Mouse (Mus musculus): ENCODE measurements around the gene Bcl6. TPM values are rescaled to one million over a fixed set of nuclear protein-coding genes. Genes with fewer than 3 reads are reported as not detected.

Bcl6 gene
- polyA plus RNA-seq, 1 experiment from 2014 or later = 1.5 TPM

- Histone ChIP-seq H3K4me2 (replicated peaks; ENCODE audit: low read depth, low read length) (no peak overlapping the region), H3K27me3 (ENCODE audit: control insufficient read depth, insufficient read depth, low read length) (no peaks in the 10 kb centered on the region), H3K36me3 (ENCODE audit: control insufficient read depth, insufficient read depth, low read length) (no peaks in the 10 kb centered on the region), H3K4me3 (ENCODE audit: low read depth, low read length) (no peak overlapping the region), H3K4me1 (ENCODE audit: control insufficient read depth, insufficient read depth, low read length) (no peaks in the 10 kb centered on the region), H3K9me3 (ENCODE audit: control insufficient read depth, low read depth, low read length) (no peaks in the 10 kb centered on the region), H3K9ac (replicated peaks; ENCODE audit: low read depth, low read length) (no peak overlapping the region), H3K27ac (ENCODE audit: low read length) (no peak overlapping the region)
- ATAC-seq (ENCODE audit: insufficient number of reproducible peaks, insufficient read depth, low FRiP score, low read depth) = no peak
- 52% methylated on average over 1 of the region's 1 CpGs for WGBS
Measured at GRCm38 (mm10) chr16:24021722-24022121, 33.1 kb upstream of the Bcl6 start.

DNA sequence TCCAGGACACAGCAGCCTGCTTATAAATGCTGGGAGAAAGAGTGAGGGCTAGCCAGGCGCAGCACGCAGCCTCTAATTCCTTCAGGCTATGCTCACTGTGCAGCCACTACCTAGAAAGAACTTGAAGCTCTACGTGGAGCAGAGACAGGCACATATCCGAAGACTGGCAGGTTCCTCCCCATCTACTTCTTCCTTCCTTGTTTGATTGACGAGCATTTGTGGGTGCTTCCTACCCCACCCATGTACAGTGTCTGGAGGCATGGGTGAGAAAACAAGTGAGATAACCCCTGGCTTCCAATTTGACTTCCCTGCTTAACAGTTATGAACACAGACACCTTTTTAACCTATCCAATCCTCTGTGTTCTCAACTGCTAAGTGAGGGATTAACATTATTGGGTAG is 28.1 kb upstream of the Bcl6 start:
- 76% methylated on average over 5 of the region's 5 CpGs for WGBS
- Histone ChIP-seq H3K4me2 (replicated peaks; ENCODE audit: low read depth, low read length) (no peak overlapping the region), H3K4me1 (ENCODE audit: control insufficient read depth, insufficient read depth, low read length) (no peaks in the 10 kb centered on the region), H3K27me3 (ENCODE audit: control insufficient read depth, insufficient read depth, low read length) (no peaks in the 10 kb centered on the region), H3K9ac (replicated peaks; ENCODE audit: low read depth, low read length) (no peak overlapping the region), H3K27ac (ENCODE audit: low read length) (no peak overlapping the region), H3K4me3 (ENCODE audit: low read depth, low read length) (no peak overlapping the region), H3K9me3 (ENCODE audit: control insufficient read depth, low read depth, low read length) (no peaks in the 10 kb centered on the region), H3K36me3 (ENCODE audit: control insufficient read depth, insufficient read depth, low read length) (no peaks in the 10 kb centered on the region)
- no peak for ATAC-seq (ENCODE audit: insufficient number of reproducible peaks, insufficient read depth, low FRiP score, low read depth)

DNA sequence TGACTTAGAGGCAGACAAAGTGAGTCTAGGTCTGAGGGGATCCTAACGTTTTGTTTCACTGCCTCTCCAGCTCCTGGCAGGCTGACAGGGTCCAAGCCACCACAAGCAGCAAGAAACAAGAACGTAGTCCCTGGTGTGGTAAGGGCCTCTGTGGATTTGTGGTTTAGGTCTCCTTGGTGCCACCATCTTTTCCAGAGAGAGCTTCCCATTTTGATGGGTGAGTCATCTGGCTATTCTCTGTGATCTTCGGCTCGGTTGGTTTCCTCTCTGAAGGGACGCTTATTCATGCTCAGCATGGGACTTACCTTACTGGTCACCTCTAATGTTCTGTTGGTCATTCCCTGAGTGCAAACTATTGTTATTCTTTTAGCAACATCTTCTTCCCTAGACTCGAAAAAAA is 27.6 kb upstream of the Bcl6 start:
- 63% methylated on average over 6 of the region's 6 CpGs for WGBS
- H3K27me3 ChIP-seq (ENCODE audit: control insufficient read depth, insufficient read depth, low read length) = no peaks in the 10 kb centered on the region
- no peak overlapping the region for H3K27ac ChIP-seq (ENCODE audit: low read length)
- H3K4me2 ChIP-seq (replicated peaks; ENCODE audit: low read depth, low read length) = no peak overlapping the region
- ATAC-seq (ENCODE audit: insufficient number of reproducible peaks, insufficient read depth, low FRiP score, low read depth) = no peak
- H3K36me3 ChIP-seq (ENCODE audit: control insufficient read depth, insufficient read depth, low read length) = no peaks in the 10 kb centered on the region
- H3K4me1 ChIP-seq (ENCODE audit: control insufficient read depth, insufficient read depth, low read length) = no peaks in the 10 kb centered on the region
- no peaks in the 10 kb centered on the region for H3K9me3 ChIP-seq (ENCODE audit: control insufficient read depth, low read depth, low read length)
- H3K4me3 ChIP-seq (ENCODE audit: low read depth, low read length) = no peak overlapping the region
- H3K9ac ChIP-seq (replicated peaks; ENCODE audit: low read depth, low read length) = no peak overlapping the region

GRCm38 (mm10) chr16:24014378-24014777 is 25.7 kb upstream of the Bcl6 start:
- no peaks in the 10 kb centered on the region for H3K9me3 ChIP-seq (ENCODE audit: control insufficient read depth, low read depth, low read length)
- no peak overlapping the region for H3K9ac ChIP-seq (replicated peaks; ENCODE audit: low read depth, low read length)
- ATAC-seq (ENCODE audit: insufficient number of reproducible peaks, insufficient read depth, low FRiP score, low read depth) = no peak
- H3K4me1 ChIP-seq (ENCODE audit: control insufficient read depth, insufficient read depth, low read length) = no peaks in the 10 kb centered on the region
- 67% methylated on average over 3 of the region's 3 CpGs for WGBS
- no peak overlapping the region for H3K27ac ChIP-seq (ENCODE audit: low read length)
- H3K36me3 ChIP-seq (ENCODE audit: control insufficient read depth, insufficient read depth, low read length) = no peaks in the 10 kb centered on the region
- no peaks in the 10 kb centered on the region for H3K27me3 ChIP-seq (ENCODE audit: control insufficient read depth, insufficient read depth, low read length)
- no peak overlapping the region for H3K4me3 ChIP-seq (ENCODE audit: low read depth, low read length)
- no peak overlapping the region for H3K4me2 ChIP-seq (replicated peaks; ENCODE audit: low read depth, low read length)

DNA sequence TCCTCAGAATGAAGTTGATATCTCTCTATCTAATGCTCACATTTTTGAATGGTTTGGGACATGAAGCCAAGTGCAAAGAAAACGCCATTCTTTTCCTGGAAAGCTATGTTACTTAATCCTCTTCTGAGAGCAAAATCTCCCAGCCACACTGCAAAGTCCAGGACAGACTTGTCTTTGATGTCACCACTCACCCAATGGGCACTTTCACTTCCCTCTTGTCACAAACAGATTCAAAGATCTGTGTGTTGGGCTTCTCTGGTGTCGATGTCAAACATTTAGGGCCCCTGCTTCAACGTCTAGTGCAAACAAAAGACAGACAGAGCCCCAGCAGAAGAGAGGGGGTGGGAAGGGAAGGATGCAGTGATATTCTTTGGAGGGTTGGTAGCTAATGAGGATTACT is 23.4 kb upstream of the Bcl6 start:
- Histone ChIP-seq H3K9me3 (ENCODE audit: control insufficient read depth, low read depth, low read length) (no peaks in the 10 kb centered on the region), H3K4me3 (ENCODE audit: low read depth, low read length) (no peak overlapping the region), H3K27ac (ENCODE audit: low read length) (no peak overlapping the region), H3K9ac (replicated peaks; ENCODE audit: low read depth, low read length) (no peak overlapping the region), H3K4me1 (ENCODE audit: control insufficient read depth, insufficient read depth, low read length) (no peaks in the 10 kb centered on the region), H3K4me2 (replicated peaks; ENCODE audit: low read depth, low read length) (no peak overlapping the region), H3K36me3 (ENCODE audit: control insufficient read depth, insufficient read depth, low read length) (no peaks in the 10 kb centered on the region), H3K27me3 (ENCODE audit: control insufficient read depth, insufficient read depth, low read length) (no peaks in the 10 kb centered on the region)
- 41% methylated on average over 3 of the region's 3 CpGs for WGBS
- no peak for ATAC-seq (ENCODE audit: insufficient number of reproducible peaks, insufficient read depth, low FRiP score, low read depth)

DNA sequence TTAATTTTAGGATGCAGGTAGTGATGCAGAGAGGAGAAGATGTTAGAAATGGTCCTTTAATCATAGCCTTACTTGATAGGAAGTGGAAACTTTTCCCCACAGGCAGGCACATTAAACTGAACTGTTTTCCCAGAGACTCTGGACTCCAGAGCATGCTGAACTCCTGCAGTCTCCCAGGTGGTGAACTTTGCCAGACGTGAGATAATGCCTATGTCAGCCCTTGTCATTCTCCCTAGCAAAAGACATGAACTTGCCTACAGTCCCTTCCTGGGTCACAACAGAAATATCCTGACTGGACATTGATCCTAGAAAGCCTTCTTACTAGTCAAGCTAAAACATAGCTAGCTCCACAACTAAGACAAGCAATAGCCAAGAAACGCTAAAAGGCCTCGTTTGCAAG is 22.7 kb upstream of the Bcl6 start:
- H3K27me3 ChIP-seq (ENCODE audit: control insufficient read depth, insufficient read depth, low read length) = no peaks in the 10 kb centered on the region
- H3K36me3 ChIP-seq (ENCODE audit: control insufficient read depth, insufficient read depth, low read length) = no peaks in the 10 kb centered on the region
- 73% methylated on average over 3 of the region's 3 CpGs for WGBS
- no peaks in the 10 kb centered on the region for H3K9me3 ChIP-seq (ENCODE audit: control insufficient read depth, low read depth, low read length)
- no peak overlapping the region for H3K4me2 ChIP-seq (replicated peaks; ENCODE audit: low read depth, low read length)
- no peak for ATAC-seq (ENCODE audit: insufficient number of reproducible peaks, insufficient read depth, low FRiP score, low read depth)
- H3K27ac ChIP-seq (ENCODE audit: low read length) = no peak overlapping the region
- no peak overlapping the region for H3K9ac ChIP-seq (replicated peaks; ENCODE audit: low read depth, low read length)
- no peaks in the 10 kb centered on the region for H3K4me1 ChIP-seq (ENCODE audit: control insufficient read depth, insufficient read depth, low read length)
- H3K4me3 ChIP-seq (ENCODE audit: low read depth, low read length) = no peak overlapping the region

GRCm38 (mm10) chr16:24009891-24010290 is 21.2 kb upstream of the Bcl6 start:
- Histone ChIP-seq H3K4me1 (ENCODE audit: control insufficient read depth, insufficient read depth, low read length) (no peaks in the 10 kb centered on the region), H3K27me3 (ENCODE audit: control insufficient read depth, insufficient read depth, low read length) (no peaks in the 10 kb centered on the region), H3K4me2 (replicated peaks; ENCODE audit: low read depth, low read length) (no peak overlapping the region), H3K27ac (ENCODE audit: low read length) (no peak overlapping the region), H3K36me3 (ENCODE audit: control insufficient read depth, insufficient read depth, low read length) (no peaks in the 10 kb centered on the region), H3K4me3 (ENCODE audit: low read depth, low read length) (no peak overlapping the region), H3K9ac (replicated peaks; ENCODE audit: low read depth, low read length) (no peak overlapping the region), H3K9me3 (ENCODE audit: control insufficient read depth, low read depth, low read length) (no peaks in the 10 kb centered on the region)
- 91% methylated on average over 2 of the region's 2 CpGs for WGBS
- ATAC-seq (ENCODE audit: insufficient number of reproducible peaks, insufficient read depth, low FRiP score, low read depth) = no peak

DNA sequence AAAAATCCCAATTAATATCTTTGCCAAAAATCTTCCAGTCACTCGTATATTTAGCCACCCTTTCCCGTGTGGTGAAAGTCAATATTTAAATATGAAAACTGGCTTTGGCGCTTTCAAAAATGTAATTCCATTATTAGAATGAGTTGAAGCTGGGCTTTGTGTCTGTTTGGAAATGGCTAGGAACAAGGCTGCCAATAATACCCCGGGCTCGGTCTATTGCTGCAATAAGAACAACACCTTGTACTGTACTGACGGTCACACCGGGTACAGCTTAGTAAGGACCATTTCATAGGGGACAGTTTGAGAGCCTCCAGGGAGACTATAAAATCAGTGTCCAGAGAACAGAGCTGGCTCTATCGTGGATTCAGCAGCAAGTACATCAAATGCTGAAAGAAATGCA is 17.3 kb upstream of the Bcl6 start:
- no peak for ATAC-seq (ENCODE audit: insufficient number of reproducible peaks, insufficient read depth, low FRiP score, low read depth)
- H3K4me3 ChIP-seq (ENCODE audit: low read depth, low read length) = no peak overlapping the region
- H3K4me1 ChIP-seq (ENCODE audit: control insufficient read depth, insufficient read depth, low read length) = no peaks in the 10 kb centered on the region
- no peak overlapping the region for H3K9ac ChIP-seq (replicated peaks; ENCODE audit: low read depth, low read length)
- no peaks in the 10 kb centered on the region for H3K9me3 ChIP-seq (ENCODE audit: control insufficient read depth, low read depth, low read length)
- H3K4me2 ChIP-seq (replicated peaks; ENCODE audit: low read depth, low read length) = no peak overlapping the region
- 69% methylated on average over 8 of the region's 8 CpGs for WGBS
- H3K36me3 ChIP-seq (ENCODE audit: control insufficient read depth, insufficient read depth, low read length) = no peaks in the 10 kb centered on the region
- H3K27ac ChIP-seq (ENCODE audit: low read length) = no peak overlapping the region
- no peaks in the 10 kb centered on the region for H3K27me3 ChIP-seq (ENCODE audit: control insufficient read depth, insufficient read depth, low read length)

DNA sequence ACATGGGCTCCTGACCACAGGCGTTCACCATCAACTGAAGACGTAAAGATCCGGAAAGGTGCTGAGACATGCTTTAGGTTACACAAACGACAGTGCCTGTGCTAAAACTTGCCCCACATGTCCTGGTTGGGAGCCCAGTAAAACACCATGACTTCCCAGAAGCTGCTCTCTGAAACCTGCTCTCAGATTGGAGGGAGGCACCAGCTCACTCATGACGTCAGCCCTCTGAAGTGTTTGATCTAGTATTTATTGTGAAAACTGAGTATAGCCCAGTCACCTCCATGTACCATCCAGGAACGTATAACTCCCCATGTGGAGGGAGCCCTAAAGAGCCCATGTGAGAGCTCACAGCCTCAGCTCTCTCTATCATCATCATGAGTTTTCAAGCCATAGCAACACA is 9.3 kb upstream of the Bcl6 start:
- no peak overlapping the region for H3K9ac ChIP-seq (replicated peaks; ENCODE audit: low read depth, low read length)
- ATAC-seq (ENCODE audit: insufficient number of reproducible peaks, insufficient read depth, low FRiP score, low read depth) = no peak
- H3K36me3 ChIP-seq (ENCODE audit: control insufficient read depth, insufficient read depth, low read length) = no peaks in the 10 kb centered on the region
- H3K27me3 ChIP-seq (ENCODE audit: control insufficient read depth, insufficient read depth, low read length) = no peaks in the 10 kb centered on the region
- H3K9me3 ChIP-seq (ENCODE audit: control insufficient read depth, low read depth, low read length) = no peaks in the 10 kb centered on the region
- H3K4me2 ChIP-seq (replicated peaks; ENCODE audit: low read depth, low read length) = no peak overlapping the region
- peaks cover 5% of the 10 kb centered on the region; the same call in 1 of the 2 replicates for H3K4me1 ChIP-seq (ENCODE audit: control insufficient read depth, insufficient read depth, low read length)
- WGBS = 76% methylated on average over 6 of the region's 6 CpGs
- no peak overlapping the region for H3K27ac ChIP-seq (ENCODE audit: low read length)
- no peak overlapping the region for H3K4me3 ChIP-seq (ENCODE audit: low read depth, low read length)
